Mouse (Mus musculus) kidney, adult 9 months (tissue): ENCODE measurements at regions not wholly inside any gene's neighbourhood (a gene's known extent, or its start where the extent isn't known, plus 50 kb on each side); places are given as distances from the start of the nearest gene placed in this dataset.
A peak's percentile ranks its signal among the peaks of the same experiment; 100 is the strongest.

Source experiments
- DNase-seq: peaks from one replicate; pipeline ENCODE4 v3.0.0; 2022

- DNase-seq: peak; percentile 21
Measured at GRCm38 (mm10) chr2:174897424-174897823, 112.6 kb upstream of the Gm14444 start.

GRCm38 (mm10) chr2:174899940-174900670 lies 109.9 kb upstream of the Gm14444 start:
- no peak for DNase-seq

DNA sequence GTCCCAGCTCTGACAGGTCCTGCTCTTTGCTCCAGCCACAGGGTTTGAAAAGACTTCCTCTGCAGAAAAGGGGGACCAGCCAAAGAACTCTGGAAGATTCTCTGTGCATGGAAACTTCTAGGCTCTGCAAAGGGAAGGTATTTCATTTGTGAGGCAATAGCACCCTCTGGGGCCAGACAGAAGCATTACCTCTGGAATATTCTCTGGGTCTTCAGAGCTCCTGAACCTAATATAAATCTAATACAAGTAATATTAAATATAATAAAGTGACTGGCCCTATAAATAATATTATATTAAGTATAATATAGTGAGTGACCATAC lies 109.4 kb upstream of the Gm14444 start:
- DNase-seq: peak; percentile 55

DNA sequence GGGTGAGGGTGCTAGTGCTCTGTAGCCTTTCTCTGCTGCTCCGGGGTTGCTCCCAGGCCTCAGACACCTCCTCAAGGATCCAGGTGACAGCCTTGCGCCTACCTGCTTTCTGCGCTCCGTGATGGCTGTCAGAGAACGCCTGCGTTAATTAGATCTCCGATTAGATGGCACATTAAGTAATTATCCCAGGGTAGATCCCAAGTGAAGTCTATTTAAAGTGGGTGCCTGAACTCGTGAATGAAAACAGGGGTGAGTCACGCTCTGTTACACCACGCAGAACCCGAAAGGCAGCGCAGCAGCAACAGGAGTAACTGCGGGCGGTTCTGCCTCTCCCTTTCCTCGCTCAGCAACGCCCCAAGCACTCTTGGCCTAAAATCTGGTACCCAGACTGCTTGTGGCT lies 108.2 kb upstream of the Gm14444 start:
- DNase-seq: no peak

GRCm38 (mm10) chr2:174903627-174904026 lies 106.4 kb upstream of the Gm14444 start:
- no peak for DNase-seq

GRCm38 (mm10) chr2:174905865-174906639 lies 104.0 kb upstream of the Gm14444 start:
- peak; percentile 56 for DNase-seq

GRCm38 (mm10) chr2:174917146-174917905 lies 92.7 kb upstream of the Gm14444 start:
- no peak for DNase-seq

- no peak for DNase-seq
Measured at GRCm38 (mm10) chr2:174917975-174918374, 92.1 kb upstream of the Gm14444 start.

DNA sequence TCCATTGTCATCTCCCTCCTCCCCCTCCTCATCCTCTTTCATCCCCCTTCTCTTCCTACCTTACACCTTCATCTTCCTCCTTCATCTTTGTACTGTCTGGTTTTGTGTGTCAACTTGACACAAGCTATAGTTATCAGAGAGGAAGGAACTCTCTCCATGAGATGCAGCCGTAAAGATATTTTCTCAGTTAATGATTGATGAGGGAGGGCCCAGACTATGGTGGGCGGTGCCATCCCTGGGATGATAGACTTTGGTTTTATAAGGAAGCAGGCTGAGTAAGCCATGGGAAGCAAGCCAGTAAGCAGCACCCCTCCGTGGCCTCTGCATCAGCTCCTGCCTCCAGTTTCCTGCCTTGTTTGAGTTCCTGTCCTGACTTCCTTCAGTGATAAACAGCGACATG lies 87.8 kb upstream of the Gm14444 start:
- DNase-seq: no peak

- no peak for DNase-seq
Measured at GRCm38 (mm10) chr2:174929718-174930117, 80.3 kb upstream of the Gm14444 start.

- DNase-seq: peak; percentile 93
Measured at GRCm38 (mm10) chr2:174932137-174933012, 77.7 kb upstream of the Gm14444 start.

DNA sequence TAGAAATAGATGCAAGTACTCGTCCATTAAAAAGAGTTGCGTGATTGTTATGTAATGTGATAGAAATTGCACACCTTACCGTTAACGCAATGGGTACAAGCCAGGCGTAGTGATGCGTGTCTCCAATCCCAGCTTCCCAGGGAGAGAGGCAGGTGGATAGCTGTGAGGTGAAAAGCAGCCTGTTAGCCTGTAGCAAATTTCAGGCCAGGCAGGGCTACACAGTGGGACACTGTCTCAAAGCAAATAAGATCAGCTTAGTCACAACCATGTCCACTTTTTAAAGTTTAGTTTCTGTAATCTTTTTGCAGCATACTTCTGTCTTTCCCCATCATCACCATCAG lies 77.1 kb upstream of the Gm14444 start:
- no peak for DNase-seq

DNA sequence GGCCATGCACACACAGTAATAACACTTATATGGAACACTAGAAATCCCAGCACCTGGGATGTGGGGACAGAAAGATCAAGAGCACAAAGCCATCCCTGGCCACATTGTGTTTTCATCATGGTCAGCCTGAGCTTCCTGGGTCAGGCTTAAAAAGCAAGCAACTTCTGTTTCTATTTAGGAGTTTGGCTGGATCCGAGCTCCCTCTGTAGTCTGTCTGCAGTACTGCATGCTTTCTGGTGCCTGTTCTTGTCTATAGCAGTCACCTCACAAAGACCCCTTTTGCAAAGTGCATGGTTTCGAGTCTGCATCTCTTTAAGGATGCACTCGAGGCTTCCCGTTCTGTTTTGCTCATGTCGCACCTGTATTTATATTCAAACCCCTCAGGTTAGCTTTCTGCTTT lies 73.4 kb upstream of the Gm14444 start:
- peak; percentile 21 for DNase-seq

- no peak for DNase-seq
Measured at GRCm38 (mm10) chr2:174937930-174938329, 72.1 kb upstream of the Gm14444 start.

- no peak for DNase-seq
Measured at GRCm38 (mm10) chr2:174942221-174942620, 67.8 kb upstream of the Gm14444 start.

DNA sequence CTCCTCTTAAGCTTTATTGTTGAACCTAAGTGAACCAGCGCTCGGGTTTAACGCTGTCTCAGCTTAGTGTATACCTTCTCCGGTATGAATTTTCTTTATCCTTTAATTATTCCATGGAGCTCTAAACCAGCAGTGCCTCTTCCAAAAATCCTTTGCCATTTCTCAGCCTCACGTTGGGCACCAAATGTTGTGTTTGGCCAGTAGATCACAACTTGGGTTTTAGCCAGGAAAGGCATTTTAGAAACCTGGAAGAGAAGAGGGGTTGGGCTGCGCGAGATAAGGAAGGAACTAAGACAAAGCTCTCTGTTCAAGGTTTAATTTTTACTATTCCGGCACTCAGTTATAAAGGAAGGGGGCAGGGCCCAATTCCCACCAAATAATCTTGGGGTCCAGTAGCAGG lies 61.9 kb upstream of the Gm14444 start:
- no peak for DNase-seq
